Mouse (Mus musculus): ENCODE data around the gene Gm20481. TPM values are rescaled to one million over a fixed set of nuclear protein-coding genes. Genes with fewer than 3 reads are reported as not detected.
A peak's percentile ranks its signal among the peaks of the same experiment; 100 is the strongest.
"Not testable (repeated sequence)": the region's sequence is repeated elsewhere in the genome, so short reads cannot be mapped to it uniquely, and the experiment has no call there.

Gene Gm20481
- polyA plus RNA-seq, 3 experiments from 2014 or later, result 0.94 TPM; not detected in 2

DNA sequence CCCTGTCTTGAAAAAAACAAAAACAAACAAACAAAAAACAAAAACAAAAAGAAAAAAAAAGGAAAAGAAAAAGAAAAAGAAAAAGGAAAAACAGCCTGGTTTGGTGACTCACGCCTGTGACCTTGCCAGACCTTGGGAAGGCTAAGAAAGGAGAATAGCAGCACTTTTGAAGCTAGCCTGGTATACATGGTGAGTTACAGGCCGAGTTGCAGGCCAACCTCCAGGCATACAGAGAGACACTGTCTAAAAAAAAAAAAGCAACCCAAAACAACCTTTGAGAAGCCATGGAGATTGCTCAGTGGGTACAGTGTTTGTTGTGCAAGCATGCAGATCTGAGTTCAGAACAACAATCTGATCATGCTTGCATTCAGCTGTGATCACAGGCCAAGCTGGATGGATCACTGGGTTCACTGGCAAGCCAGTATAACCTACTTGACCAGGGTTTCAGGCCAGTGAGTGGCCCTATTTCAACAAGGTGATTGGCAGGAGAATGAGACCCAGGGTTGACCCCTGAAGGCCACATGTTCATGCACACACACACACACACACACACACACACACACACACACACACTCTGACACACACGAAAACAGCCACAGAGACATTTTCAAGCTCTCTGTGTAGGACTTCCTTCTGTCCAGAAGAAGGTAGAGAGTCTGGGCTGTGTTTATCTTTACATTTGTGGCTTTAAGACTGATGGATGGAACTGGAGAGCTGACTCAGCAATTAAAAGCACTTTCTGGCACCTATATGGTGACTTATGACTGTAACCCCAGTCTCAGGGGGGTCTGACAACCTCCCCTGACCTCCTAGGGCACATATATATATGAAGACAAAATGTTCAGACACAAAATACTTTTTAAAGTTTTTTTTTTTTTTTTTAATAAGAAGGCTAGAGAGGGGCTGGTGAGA, 6.1 kb downstream of the Gm20481 start:
- no peak for ATAC-seq

DNA sequence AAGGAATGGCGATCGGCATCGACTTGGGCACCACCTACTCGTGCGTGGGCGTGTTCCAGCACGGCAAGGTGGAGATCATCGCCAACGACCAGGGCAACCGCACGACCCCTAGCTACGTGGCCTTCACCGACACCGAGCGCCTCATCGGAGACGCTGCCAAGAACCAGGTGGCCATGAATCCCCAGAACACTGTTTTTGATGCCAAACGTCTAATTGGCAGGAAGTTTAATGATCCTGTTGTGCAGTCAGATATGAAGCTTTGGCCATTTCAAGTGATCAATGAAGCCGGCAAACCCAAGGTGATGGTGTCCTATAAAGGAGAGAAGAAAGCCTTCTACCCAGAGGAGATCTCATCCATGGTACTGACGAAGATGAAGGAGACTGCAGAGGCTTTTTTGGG, 7.3 kb downstream of the Gm20481 start:
- no peak for ATAC-seq

DNA sequence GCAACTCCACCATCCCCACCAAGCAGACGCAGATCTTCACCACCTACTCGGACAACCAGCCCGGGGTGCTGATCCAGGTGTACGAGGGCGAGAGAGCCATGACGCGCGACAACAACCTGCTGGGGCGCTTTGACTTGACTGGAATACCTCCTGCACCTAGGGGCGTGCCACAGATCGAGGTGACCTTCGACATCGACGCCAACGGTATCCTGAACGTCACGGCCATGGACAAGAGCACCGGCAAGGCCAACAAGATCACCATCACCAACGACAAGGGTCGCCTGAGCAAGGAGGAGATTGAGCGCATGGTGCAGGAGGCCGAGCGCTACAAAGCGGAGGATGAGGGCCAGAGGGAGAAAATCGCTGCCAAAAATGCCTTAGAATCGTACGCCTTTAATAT, 8.5 kb downstream of the Gm20481 start:
- no peak for ATAC-seq

DNA sequence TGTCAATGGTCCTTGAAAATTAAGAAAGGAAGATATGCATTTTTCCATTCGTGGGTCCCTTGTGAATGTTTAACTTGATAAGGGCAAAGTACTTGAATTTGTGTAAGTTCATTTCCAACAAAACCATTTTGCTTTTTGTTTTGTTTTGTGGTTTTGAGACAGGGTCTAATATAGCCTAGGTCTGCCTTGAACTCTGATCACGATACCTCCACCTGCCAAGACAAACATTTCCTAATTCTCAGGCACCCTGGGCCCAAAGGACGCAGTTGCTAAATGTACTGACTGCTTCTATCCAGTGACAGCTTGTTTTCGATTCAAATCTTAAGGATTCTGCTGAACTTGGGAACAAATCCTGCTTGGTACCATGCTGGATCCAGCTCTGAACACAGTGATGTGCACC, 9.9 kb downstream of the Gm20481 start:
- no peak for ATAC-seq

DNA sequence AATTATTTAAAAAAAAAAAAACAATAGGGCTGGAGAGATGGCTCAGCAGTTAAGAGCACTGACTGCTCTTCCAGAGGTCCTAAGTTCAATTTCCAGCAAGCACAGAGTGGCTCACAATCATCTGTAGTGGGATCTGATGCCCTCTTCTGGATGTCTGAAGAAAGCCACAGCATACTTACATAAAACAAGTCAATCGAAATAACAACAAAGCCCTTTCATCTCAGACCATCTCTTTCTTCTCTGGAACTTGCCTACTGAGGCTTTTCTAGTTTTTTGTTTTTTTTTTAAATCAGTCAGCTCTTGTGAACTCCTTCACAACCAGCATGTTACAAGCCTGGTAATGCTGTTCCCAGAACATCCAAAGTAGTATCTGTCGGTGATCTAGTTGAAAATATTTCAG, 10.9 kb downstream of the Gm20481 start:
- peak; percentile 52 for ATAC-seq

DNA sequence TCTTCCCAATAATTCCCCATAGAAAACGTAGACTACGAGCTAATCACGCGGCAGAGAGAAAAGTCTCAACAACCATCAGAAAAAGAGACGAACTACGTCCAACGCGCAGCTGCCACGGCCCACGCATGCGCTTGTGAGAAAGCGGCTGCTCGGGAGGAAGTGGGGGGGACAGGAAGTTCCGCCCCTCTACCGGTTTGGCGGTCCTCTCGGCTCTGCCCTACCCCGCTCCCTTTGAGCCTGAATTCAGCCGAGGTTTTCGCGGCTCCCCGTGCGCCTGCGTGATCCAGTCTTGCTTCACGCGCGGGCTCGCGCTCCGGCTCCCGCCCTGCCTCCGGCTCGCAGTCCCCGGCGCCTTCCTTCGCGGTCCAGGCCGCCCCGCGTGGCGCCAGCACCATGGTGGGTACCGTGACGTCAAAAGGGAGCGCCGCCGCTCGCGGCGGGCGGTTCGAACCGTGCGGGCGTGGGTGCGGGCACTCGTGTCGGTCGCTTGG, 12.0 kb downstream of the Gm20481 start, which contains the start of gene Lsm2:
Gene Lsm2, plus strand, starts transcription at position 173 of the 491 bp plus-strand sequence.
- ATAC-seq, result peak; percentile 89

DNA sequence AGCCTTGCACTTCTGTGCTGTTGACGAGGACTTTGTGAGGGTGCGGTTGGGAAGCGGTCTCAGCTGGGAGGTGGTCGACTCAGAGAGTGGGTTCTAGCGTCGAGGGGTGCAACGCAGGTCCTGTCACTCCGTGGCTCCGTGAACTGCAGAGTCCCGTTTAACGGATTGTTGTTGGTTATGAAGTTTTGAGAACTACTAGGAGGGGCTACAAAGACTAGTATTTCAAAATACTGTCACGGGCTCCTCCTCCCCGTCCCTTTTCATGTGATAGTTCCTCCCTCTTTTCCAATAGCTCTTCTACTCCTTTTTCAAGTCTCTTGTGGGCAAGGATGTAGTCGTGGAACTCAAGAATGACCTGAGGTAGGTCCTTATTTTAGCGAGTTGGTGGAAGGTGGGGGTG, 12.6 kb downstream of the Gm20481 start:
- ATAC-seq, result no peak

DNA sequence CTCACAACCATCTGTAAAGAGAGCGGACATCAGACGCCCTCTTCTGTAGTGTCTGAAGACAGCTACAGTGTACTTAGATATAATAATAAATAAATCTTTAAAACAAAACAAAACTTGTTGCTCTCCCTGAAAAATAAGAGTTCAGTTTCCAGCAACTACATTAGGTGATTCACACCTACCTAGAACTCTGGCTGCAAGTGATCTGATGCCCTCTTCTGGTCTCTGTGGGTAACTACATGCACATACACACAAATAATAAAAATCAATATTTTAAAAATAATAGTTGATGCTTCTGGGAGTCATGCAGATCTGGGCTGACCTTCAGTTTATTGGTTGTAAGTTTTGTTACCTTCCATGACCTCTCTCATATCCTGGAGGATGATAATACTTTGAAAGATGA, 14.5 kb downstream of the Gm20481 start:
- ATAC-seq, result no peak

DNA sequence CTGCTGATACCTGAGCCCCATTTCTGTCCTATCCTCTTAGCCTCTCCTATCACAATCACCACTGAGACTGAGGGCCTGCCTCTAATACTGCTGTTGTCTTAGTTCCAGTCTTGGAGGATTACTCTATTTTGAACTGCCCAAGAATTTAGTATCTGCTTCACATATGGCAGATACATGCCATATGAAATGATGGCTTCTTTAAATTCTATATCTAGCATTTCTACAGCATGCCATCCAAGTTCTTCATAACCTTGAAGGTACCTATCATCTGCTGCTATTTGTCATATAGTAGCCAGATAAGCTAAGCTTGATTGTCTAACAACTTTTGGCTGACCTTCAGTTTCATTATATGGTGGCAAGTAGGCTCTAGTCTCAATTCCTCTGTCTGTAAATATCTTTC, 25.0 kb downstream of the Gm20481 start:
- ATAC-seq, result no peak

DNA sequence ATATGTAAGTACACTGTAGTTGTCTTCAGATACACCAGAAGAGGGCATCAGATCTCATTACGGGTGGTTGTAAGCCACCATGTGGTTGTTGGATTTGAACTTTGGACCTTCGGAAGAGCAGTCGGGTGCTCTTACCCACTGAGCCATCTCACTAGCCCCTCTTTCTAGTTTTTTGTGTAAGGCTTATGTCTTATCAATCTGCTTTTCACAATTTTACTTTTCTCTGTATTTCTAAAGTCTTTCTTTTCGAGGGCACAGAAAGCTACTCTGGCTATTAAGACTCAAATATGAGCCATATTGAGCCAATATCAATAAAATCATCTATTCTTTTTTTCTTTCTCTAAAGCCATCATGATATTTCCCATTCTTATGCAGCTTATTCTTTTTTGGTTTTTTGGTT, 25.5 kb downstream of the Gm20481 start:
- ATAC-seq, result not testable (repeated sequence)

DNA sequence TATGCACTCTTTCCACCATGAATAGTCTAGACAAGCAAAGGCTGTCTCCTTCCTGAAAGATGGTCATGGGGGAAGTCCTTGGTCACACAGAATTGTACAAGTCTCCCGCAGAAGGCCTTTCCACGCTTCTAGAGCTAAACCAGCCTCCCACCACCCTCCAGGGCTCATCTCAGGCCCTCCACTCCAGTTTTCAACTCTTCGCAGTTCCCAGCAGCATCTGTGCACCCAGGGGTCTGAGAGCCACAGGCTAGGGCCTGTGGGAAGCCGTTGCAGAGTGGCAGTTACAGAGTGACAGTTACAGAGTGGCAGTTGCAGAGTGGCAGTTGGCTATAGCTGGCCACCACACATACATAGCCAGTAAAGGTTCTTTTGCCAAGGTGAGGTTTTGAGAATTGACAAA, 26.2 kb downstream of the Gm20481 start:
- not testable (repeated sequence) for ATAC-seq

DNA sequence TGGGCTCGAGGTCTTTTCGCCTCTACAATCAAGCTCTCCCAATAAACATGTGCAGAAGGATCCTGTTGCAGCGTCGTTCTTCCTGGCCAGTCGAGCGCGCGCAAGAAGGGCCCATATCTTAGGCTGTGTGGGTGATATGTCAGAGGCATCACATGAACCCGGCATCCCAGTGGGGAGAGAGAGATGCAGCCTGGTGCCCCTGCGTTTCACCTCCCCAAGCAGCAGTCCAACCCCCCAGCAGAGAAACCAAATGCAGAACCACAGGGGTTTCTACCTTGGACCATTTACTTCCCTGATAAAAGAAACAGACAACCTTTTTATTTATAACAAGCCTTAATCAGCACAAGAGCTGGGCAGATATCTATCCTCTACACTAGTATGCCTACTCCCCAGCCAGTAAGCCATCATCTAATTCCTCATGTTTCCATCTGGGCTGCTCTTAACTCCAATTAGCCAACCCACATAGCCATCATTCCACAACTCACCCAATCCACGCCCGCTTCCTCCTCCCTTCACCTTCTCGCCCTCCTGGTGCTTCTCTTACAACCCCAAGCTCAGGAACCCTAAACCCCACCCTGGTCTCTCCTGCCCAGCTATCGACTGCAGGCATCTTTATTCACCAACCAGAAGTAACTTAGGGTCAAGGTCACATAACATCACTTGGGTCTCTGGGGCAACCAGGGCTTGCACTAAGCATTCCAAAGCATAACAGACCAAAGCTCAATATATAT, 26.9 kb downstream of the Gm20481 start:
- ATAC-seq, result no peak

DNA sequence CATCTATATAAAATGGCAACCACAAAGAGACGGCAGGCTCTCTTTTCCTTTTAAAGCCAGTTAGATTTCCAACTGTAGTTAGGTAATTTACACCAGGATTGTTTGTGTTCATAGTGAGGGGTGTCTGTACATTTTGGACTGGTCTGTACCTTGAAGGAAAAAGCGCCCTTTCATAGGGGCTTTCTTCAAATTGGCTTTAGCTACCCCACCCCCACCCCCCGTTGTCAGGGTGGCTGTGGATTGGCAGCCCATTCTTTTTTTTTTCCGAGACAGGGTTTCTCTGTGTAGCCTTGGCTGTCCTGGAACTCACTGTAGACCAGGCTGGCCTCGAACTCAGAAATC, 27.4 kb downstream of the Gm20481 start:
- ATAC-seq, result no peak

DNA sequence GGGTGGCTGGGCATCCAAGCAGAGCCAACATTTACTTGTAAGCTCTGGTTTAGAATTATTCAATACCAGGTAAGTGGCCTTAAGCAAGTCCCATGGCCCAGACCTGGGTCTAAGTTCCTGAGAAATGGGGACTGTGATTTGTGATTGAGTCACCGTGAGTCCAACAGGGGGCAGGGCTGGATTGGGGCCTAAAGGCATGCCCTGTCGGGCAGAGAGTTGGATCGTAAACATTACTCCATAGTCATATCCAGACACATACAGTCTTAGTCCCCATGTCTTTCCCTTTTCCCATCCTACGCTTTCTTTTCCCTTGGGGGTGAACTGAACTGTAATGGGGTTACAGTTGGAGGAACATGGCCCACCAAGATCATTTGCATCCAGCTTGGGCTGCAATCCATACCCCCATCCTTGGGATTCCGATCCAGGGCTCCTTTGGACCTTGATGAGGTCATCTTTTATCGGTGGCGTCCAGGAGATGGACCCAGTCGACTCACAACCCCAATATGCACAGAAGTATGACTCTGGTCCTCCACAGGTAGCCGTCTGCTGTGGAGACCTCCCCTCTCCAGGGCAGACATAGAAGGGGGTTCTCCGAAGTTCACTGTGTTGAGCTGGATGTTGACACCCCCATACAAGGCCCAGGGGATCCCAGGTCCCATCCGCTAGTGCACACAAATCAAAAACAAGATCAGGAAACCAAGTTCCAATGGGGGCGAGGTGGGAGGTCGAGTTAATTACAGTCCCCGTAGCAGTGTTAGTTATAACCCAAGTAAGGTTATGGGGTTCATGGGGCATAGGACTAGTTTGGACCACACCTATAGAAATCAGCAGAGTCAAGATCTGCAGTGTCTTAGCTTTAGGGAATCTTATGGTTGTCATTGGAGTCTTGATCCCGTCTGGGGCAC, 29.1 kb downstream of the Gm20481 start:
- ATAC-seq, result no peak

DNA sequence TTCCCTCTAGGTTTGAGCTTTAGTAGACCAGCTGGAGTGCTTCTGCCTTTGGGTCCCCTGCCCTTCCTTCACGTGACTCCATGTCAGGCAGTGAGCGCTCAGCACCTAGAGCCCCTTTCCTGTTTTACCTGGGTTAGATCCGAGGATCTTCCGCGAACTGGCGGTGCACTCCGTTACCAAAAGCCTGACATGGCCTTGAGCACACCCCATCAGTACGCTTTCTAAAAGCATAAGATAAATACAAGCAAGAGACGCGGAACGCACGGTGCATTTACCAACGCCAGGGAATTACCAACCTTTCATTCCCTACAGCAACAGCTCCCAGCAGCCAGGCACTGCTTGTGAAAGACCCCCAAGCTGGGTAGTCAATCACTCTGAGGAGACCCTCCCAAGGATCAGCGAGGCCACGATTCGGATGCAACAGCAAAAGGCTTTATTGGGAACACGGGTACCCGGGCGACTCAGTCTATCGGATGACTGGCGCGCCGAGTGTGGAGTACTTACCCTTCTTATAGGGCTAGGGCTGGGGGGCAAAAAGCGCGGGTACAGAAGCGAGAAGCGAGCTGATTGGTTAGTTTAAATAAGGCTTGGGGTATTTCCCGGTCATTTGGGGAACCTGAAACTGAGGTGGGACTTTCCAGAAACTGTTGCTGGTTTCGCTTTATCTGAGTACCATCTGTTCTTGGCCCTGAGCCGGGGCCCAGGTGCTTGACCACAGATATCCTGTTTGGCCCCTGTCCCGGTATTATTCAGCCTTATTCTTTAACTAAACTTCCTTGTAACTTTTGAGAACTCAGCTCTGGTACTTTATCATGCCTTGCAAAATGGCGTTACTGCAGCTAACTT, 30.4 kb downstream of the Gm20481 start:
- peak; percentile 16 for ATAC-seq

DNA sequence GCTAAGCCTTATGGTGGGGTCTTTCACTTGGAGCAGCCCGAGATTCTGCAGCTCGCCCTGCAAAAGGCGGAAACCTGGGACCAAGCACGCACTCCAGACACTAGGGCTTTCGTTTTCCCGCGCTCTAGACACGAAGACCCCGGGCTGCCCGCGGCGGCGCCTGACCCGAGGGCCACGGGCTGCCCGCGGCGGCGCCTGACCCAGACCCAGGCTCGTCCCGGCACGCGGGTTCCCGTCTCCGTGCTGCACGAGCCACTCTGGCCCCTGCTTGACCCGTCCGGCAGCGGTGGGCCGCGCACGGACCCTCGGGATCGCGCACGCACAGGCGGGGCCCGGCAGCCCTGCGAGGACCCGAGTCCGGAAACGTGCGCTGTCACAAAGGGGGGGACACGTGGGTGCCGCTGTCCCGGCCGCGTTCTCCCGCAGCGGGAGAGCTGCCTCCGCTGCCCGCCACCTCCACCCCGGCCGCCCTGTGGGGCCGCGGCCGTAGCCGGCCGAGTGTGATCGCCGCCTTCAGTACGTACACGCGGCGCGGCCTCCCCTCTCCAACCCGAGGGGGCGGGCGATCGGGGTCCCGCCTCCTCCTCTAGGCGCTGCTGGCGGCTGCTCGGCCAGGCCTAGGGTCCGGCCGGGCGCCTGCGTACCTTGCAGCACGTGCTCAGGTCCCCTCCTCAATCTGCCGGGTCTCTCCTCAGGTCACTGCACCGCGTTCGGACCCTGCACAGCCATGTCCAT, 31.2 kb downstream of the Gm20481 start, which contains the start of gene Vars:
Gene Vars, plus strand, starts transcription at position 271 of the 735 bp plus-strand sequence.
- ATAC-seq, result peak; percentile 73

DNA sequence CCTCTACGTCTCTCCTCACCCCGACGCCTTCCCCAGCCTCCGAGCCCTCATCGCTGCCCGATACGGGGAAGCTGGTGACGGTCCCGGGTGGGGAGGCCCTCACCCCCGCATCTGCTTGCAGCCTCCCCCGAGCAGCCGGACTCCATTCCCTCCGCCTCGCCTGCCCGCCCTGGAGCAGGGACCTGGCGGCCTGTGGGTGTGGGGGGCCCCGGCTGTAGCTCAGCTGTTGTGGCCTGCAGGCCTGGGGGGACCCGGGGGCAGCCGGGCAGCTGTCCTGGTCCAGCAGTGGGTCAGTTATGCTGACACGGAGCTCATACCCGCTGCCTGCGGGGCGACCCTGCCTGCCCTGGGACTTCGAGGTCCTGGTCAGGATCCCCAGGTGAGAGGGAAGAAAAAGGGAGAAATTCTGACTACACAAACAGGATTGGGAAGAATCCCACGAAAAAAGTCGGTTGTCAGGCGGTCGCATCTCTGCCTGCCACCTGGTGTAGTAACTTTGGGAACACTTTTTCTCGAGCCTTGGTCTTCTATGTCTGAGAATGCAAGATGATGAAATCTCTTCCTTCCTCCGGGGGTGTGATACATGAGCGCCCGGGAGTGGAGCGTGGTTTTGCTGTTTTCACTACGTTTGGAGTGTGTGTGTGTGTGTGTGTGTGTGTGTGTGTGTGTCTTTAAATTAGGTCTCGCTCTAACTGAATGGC, 31.9 kb downstream of the Gm20481 start:
- ATAC-seq, result no peak

DNA sequence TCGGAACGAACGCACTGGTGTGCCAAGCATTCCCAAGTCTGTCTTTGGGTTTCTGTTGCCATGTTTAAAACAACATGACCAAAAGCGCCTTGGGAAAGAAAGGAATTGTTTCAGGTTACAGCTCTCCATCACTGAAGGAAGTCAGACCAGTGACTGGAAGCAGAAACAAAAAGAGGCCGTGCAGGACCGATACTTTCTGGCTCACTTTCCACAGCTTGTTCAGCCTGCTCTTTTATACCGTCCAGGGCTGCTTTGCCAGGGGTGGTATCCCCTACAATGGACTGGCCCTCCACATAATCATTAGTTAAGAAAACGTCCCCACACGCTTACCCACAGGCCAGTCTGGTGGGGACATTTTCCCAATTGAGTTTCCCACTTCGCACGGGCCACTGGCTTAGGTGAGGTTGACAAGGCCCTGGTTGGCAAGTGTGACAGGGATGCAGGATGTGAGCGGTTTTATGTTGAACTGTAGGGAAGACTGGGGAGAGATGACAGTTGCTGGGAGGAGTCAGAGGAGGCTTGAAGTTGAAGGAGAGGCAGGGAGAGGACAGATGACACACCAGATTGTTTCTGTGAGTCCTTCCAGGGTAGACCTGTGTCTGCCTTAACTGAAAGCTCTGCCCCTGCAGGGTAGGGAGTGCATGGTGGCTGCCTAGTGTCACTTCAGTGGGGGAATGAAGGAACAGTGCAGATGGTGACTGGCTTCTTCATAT, 32.6 kb downstream of the Gm20481 start:
- peak; percentile 12 for ATAC-seq

DNA sequence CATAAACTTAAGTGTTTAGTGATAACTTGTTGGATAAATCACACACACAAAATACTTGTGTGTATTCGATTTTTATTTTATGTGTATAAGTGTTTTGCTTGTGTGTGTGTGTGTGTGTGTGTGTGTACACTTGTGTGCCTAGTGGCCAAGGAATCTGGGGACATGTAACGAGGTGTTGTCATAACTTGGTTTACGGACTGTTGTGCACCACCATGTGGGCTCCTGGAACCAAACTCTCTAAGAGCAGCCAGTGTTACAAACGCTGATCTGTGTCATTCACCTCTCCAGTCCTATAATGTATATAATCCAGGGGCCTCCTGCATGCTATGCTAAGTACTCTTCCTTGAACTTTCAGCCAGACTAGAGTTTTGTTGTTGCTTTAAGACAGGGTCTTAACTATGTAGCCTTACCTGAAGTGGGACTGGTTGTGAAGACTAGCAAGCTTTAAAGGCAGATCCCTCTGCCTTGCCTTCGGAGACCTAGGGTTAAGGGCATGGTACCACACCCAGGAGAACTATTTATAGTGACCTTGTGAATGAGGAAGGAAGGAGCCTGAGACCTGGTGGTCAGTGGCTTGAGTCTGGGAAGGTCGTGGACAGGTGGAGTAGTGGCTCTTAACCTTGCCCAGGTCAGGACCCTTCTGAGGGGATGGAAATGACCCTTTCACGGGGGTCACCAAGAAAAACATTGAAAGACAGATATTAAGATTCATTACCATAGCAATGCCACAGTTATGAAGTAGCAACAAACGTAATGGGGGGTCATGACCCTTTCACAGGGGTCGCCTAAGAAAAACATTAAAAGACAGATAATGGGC, 33.5 kb downstream of the Gm20481 start:
- ATAC-seq, result no peak

Data from inflammation-experienced regulatory T-cells, adult 6 months (primary cell).